Mouse (Mus musculus): ENCODE results near the gene Zfp119a. TPM values are rescaled to one million over a fixed set of nuclear protein-coding genes. Genes with fewer than 3 reads are reported as not detected.

Gene Zfp119a
- 1 to 10 TPM; 7.7 to 9.7 TPM for total RNA-seq (2021)
- long read RNA-seq, experiment 1, partial matches to known transcripts, result 0 of 3 reads
- long read RNA-seq, experiment 1, other reads (novel, unspliced or antisense), result 0 of 3 reads
- long read RNA-seq, experiment 2, partial matches to known transcripts, result 0 of 5 reads
- long read RNA-seq, experiment 2, other reads (novel, unspliced or antisense), result 3 of 5 reads

- peak; percentile 86 to 89 for DNase-seq (ENCODE audit: low spot score in 2 of 2)
Observed at GRCm38 (mm10) chr17:55878636-55879369, at the start of gene Zfp119a. Gene Zfp119a (minus strand): TSS chr17:55878930.

GRCm38 (mm10) chr17:55906669-55907068 lies 27.9 kb upstream of the Zfp119a start:
- DNase-seq (ENCODE audit: low spot score in 2 of 2), result no peak

- no peak for DNase-seq (ENCODE audit: low spot score in 2 of 2)
Observed at GRCm38 (mm10) chr17:55904131-55904530, 25.4 kb upstream of the Zfp119a start.

GRCm38 (mm10) chr17:55903687-55904086 lies 25.0 kb upstream of the Zfp119a start:
- DNase-seq (ENCODE audit: low spot score in 2 of 2), result no peak

- no peak for DNase-seq (ENCODE audit: low spot score in 2 of 2)
Observed at GRCm38 (mm10) chr17:55903087-55903486, 24.4 kb upstream of the Zfp119a start.

GRCm38 (mm10) chr17:55892406-55892955 lies 13.8 kb upstream of the Zfp119a start:
- peak in 1 of 2 experiments; percentile 39 for DNase-seq (ENCODE audit: low spot score in 2 of 2)

GRCm38 (mm10) chr17:55884912-55885311 lies 6.2 kb upstream of the Zfp119a start:
- DNase-seq (ENCODE audit: low spot score in 2 of 2), result no peak

GRCm38 (mm10) chr17:55883631-55884030 lies 4.9 kb upstream of the Zfp119a start:
- no peak for DNase-seq (ENCODE audit: low spot score in 2 of 2)

GRCm38 (mm10) chr17:55878282-55878635 lies 471 bp downstream of the Zfp119a start:
- DNase-seq (ENCODE audit: low spot score in 2 of 2), result peak in 1 of 2 experiments; percentile 16

- DNase-seq (ENCODE audit: low spot score in 2 of 2), result no peak
Observed at GRCm38 (mm10) chr17:55877184-55877583, 1.5 kb downstream of the Zfp119a start.

- DNase-seq (ENCODE audit: low spot score in 2 of 2), result no peak
Observed at GRCm38 (mm10) chr17:55843067-55843466, 35.7 kb downstream of the Zfp119a start.

GRCm38 (mm10) chr17:55821566-55821965 lies 57.2 kb downstream of the Zfp119a start:
- DNase-seq (ENCODE audit: low spot score in 2 of 2), result no peak

GRCm38 (mm10) chr17:55816853-55817252 lies 61.9 kb downstream of the Zfp119a start:
- DNase-seq (ENCODE audit: low spot score in 2 of 2), result no peak

Other genes starting within 250 kb of the Zfp119a start
- 1 to 10 TPM; 6.3 to 6.9 TPM for gene Pot1b, start 166.3 kb downstream of the Zfp119a start, total RNA-seq (2021)
- not detected for gene Adgre4, start 128.9 kb downstream of the Zfp119a start, total RNA-seq (2021)
- gene Zfp959, start 13.2 kb upstream of the Zfp119a start, total RNA-seq (2021), result 1 to 10 TPM; 8.1 to 8.2 TPM
- 1 to 10 TPM; 4.1 to 4.9 TPM for gene Zfp119b, start 70.6 kb upstream of the Zfp119a start, total RNA-seq (2021)
- 1 to 10 TPM; 1.9 TPM for gene Ebi3, start 73.7 kb upstream of the Zfp119a start, total RNA-seq (2021)
- gene Yju2, start 80.2 kb upstream of the Zfp119a start, total RNA-seq (2021), result 10 to 100 TPM; 15.0 to 16.2 TPM
- gene Shd, start 91.5 kb upstream of the Zfp119a start, total RNA-seq (2021), result 10 to 100 TPM; 38.9 to 44.9 TPM
- gene Fsd1, start 107.6 kb upstream of the Zfp119a start, total RNA-seq (2021), result 10 to 100 TPM; 73.1 to 76.4 TPM
- gene Stap2, start 126.7 kb upstream of the Zfp119a start, total RNA-seq (2021), result 1 to 10 TPM; 4.0 to 4.3 TPM
- 100 to 1,000 TPM; 112 to 119 TPM for gene Mpnd, start 126.8 kb upstream of the Zfp119a start, total RNA-seq (2021)
- gene Sh3gl1, start 157.7 kb upstream of the Zfp119a start, total RNA-seq (2021), result 10 to 100 TPM; 64.9 to 67.5 TPM
- gene Chaf1a, start 161.5 kb upstream of the Zfp119a start, total RNA-seq (2021), result 1 to 10 TPM; 3.5 to 5.0 TPM
- gene Ubxn6, start 196.1 kb upstream of the Zfp119a start, total RNA-seq (2021), result 10 to 100 TPM; 64.4 to 72.8 TPM
- 100 to 1,000 TPM; 104 to 115 TPM for gene Hdgfl2, start 200.7 kb upstream of the Zfp119a start, total RNA-seq (2021)
- gene Plin4, start 230.9 kb upstream of the Zfp119a start, total RNA-seq (2021), result 1 to 10 TPM; 1.3 to 2.5 TPM
- 1 to 10 TPM; 1.1 to 1.4 TPM for gene Plin5, start 238.7 kb upstream of the Zfp119a start, total RNA-seq (2021)
- gene Lrg1, start 243.1 kb upstream of the Zfp119a start, total RNA-seq (2021), result under 1 TPM; 0.62 to 0.81 TPM

Measured in layer of hippocampus, postnatal 14 days (tissue).